Mouse (Mus musculus): ENCODE data around the gene Kif6. TPM values are rescaled to one million over a fixed set of nuclear protein-coding genes. Genes with fewer than 3 reads are reported as not detected.

The Kif6 gene
- polyA plus RNA-seq, 1 experiment from 2014 or later = 2.8 TPM

DNA sequence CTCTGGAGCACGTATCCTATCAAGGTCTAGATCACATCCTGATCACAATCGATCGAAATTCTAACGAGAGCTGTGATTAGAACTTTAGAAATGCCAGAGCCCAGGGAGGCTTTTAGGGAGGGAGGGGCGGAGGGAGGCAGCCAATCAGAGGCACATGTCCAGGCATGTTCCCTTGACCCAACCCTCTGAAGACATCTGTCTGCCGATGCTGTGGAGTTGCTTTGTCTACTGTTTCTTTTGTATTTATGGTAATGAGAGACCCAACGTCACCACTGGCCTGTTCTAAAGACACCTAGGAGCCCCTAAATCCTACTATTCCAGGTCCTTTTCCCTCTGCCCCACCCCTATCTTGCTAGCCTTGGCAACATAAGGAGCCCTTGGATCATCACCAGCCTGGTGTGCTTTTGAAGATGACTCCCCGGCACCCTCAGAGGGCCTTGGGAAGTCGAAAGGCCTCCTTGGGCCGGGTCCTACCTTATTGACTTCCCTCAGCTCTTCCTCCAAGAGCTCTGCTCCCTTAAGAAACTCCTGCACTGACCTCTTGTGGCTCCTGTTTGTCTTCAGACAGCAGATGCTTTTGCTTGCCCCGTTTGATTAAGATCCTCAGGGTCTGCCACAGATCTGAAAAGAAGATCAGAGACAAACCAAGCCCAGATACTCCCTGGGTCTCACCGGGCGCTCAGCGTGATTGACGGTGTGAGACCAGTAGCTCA is 261.2 kb downstream of the Kif6 start:
- H3K27ac ChIP-seq = peak overlapping the region; percentile 74
- no peak for DNase-seq (ENCODE audit: extremely low spot score, low spot score)
- WGBS = 54% methylated on average over 15 of the region's 15 CpGs

DNA sequence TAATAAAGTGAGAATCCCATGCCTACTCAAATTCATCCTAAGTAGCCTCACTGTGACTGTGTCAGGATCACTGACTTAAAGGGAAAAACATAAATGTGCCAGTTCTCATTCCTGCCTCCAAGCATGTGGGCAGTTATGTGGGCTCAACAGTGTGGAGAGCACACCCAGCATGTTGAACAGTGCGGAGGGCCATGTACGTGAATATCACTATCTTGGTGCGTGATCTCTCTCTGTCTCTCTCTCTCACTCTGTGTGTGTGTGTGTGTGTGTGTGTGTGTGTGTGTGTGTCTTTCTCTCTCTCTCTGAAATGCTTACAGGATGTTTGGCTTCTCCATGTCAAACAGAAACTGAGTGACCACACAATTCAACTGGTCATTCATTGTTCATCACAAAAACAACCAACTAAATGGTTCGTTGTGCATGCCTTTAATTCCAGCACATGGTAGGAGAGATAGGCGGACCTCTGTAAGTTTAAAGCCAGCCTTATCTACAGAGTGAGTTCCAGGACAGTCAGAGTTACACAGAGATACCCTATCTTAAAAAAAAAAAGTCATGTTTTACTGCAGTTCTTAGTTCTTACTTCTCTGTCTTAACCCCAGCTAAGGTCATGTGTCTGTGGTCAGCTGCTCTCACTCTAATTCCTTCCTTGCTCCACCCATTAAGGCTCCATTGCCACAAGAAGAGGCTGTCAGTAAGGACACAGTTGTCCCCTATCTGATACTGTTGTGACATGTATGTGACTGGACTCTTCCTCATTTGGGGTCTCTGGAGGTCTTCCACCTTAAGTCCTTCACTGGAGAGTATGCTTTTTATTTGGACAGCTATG is 266.2 kb downstream of the Kif6 start:
- DNase-seq (ENCODE audit: extremely low spot score, low spot score) = no peak
- Histone ChIP-seq H3K27me3 (ENCODE audit: poor library complexity, severe bottlenecking) (no peaks in the 10 kb centered on the region), H3K36me3 (replicated peaks) (no peaks in the 10 kb centered on the region), H3K4me1 (peaks cover 23% of the 10 kb centered on the region), H3K9me3 (peaks cover 4% of the 10 kb centered on the region), H3K27ac (no peak overlapping the region), H3K4me3 (no peak overlapping the region)
- WGBS = 89% methylated on average over 5 of the region's 5 CpGs

More for the DNA sequence above, 261.2 kb downstream of the Kif6 start:
- H3K36me3 ChIP-seq (replicated peaks) = no peaks in the 10 kb centered on the region
- no peaks in the 10 kb centered on the region for H3K9me3 ChIP-seq
- no peaks in the 10 kb centered on the region for H3K27me3 ChIP-seq (ENCODE audit: poor library complexity, severe bottlenecking)
- H3K4me3 ChIP-seq = no peak overlapping the region
- H3K4me1 ChIP-seq = peaks cover 21% of the 10 kb centered on the region

DNA sequence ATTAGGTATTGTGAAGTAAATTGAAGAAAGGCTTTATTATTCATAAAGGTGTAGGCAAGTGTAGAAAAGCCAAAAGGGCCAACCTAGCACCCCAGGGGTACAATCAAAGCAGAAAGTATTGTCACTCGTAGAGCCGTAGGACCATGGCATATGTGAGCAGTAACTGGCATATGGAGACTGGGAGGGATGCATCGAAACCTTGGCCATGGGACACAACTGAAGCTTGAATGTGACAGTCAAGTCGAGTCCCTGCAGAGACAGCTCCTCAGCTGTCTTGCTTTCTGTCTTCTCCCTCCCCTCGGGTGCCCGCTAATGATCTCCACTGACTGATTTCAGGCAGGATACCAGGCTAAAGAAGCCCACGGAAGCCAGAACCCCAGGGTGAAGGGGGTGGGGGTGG is 266.9 kb downstream of the Kif6 start:
- DNase-seq (ENCODE audit: extremely low spot score, low spot score) = no peak
- H3K36me3 ChIP-seq (replicated peaks) = no peaks in the 10 kb centered on the region
- H3K9me3 ChIP-seq = peaks cover 4% of the 10 kb centered on the region
- H3K4me1 ChIP-seq = peaks cover 19% of the 10 kb centered on the region
- H3K27me3 ChIP-seq (ENCODE audit: poor library complexity, severe bottlenecking) = no peaks in the 10 kb centered on the region
- 90% methylated on average over 7 of the region's 7 CpGs for WGBS
- H3K4me3 ChIP-seq = no peak overlapping the region
- no peak overlapping the region for H3K27ac ChIP-seq

DNA sequence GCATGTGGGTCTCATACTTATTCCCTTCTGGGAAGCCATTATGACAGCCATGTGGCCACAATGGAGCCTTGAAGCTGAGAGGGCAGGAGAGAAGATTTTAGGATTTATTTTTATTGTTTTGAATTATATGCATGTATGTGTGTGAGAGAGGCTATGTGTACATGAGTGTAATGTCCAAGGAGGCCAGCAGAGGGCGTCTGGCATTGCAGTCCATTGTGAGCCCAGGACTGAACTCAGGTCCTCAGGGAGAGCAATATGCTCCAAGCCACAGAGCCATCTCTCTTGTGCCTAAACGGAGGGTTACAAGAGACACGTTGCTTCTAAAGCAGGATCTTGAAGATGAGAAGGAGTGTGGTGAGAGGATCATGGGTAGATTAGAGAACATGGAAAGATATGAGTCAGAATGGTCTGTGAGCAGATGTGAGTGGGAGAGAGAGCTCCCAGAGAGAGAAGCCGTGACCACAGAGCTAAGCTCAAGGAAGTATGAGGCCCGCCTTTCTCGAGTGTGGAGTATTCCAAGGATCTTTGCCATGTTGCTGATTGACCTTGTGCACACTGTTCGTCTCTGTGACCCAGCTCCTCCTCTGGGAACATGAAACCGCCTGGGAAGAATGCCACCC is 268.3 kb downstream of the Kif6 start:
- DNase-seq (ENCODE audit: extremely low spot score, low spot score) = no peak
- Histone ChIP-seq H3K36me3 (replicated peaks) (no peaks in the 10 kb centered on the region), H3K4me1 (peaks cover 27% of the 10 kb centered on the region), H3K27me3 (ENCODE audit: poor library complexity, severe bottlenecking) (no peaks in the 10 kb centered on the region), H3K27ac (no peak overlapping the region), H3K9me3 (peaks cover 4% of the 10 kb centered on the region), H3K4me3 (no peak overlapping the region)
- WGBS = 89% methylated on average over 8 of the region's 8 CpGs

DNA sequence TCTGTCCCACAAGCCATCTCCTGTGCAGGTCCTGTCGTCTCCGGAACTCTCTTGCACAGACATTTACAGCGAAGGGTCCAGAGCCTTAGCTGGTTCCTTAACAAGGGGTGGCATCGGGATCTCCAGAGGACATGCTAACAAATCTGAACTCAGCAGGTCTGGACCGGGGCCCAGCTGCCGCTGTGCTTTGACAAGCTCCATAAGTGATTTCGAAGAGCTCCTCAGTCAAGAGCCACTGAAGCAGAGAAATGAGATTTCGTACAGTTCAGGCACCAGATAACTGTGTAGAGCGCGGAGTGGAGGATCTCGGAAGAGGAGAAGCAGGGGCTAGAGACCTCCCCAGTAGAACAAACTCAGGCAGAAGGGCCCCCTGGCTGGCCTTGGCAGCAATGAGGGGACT is 270.1 kb downstream of the Kif6 start:
- H3K27ac ChIP-seq = peak overlapping the region; percentile 36; the same call in 1 of the 2 replicates
- no peak for DNase-seq (ENCODE audit: extremely low spot score, low spot score)
- no peak overlapping the region for H3K4me3 ChIP-seq
- H3K9me3 ChIP-seq = peaks cover 4% of the 10 kb centered on the region
- H3K27me3 ChIP-seq (ENCODE audit: poor library complexity, severe bottlenecking) = no peaks in the 10 kb centered on the region
- H3K36me3 ChIP-seq (replicated peaks) = no peaks in the 10 kb centered on the region
- peaks cover 36% of the 10 kb centered on the region for H3K4me1 ChIP-seq
- WGBS = 87% methylated on average over 11 of the region's 11 CpGs

DNA sequence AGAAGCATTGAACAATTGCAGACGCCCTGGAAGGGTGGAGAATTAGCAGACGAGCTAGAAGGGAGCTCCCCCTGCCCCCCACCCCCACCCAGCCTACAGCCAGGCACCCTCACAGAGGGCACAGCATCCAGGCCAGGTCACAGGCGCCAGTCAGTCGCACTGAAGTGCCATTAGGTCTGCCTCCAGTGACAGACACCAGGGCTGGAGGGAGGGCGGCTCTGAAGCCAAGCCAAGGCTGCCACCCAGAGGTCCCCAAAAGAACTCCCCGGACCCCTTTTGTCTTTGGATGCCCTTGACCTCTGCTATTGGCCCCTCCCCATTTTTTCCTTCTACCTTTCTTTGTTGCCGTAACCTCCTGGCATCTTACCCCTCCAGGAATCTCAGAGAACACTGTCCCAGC is 274.7 kb downstream of the Kif6 start:
- H3K4me1 ChIP-seq = peaks cover 34% of the 10 kb centered on the region
- 28% methylated on average over 7 of the region's 7 CpGs for WGBS
- peak overlapping the region; percentile 72 for H3K27ac ChIP-seq
- DNase-seq (ENCODE audit: extremely low spot score, low spot score) = peak; percentile 32
- no peaks in the 10 kb centered on the region for H3K27me3 ChIP-seq (ENCODE audit: poor library complexity, severe bottlenecking)
- no peak overlapping the region for H3K4me3 ChIP-seq
- no peaks in the 10 kb centered on the region for H3K36me3 ChIP-seq (replicated peaks)
- H3K9me3 ChIP-seq = no peaks in the 10 kb centered on the region

DNA sequence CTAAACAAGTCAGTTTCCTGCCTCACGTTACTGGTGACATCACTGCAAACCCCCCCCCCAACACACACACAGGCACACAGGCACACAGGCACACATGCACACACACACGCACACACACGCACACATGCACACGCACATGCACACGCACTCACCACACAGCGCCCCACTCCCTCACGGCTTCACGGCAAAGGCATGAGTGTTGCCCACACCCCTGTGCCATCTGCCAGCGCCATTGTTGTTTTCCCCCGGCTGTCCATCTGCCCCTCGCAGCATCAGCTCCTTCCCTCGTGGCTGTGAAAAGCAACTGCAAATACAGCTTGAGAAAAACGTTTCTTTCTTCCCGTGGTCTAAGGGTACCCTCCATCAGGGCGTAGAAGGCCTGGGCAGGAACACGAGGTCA is 275.9 kb downstream of the Kif6 start:
- WGBS = 90% methylated on average over 16 of the region's 16 CpGs
- no peaks in the 10 kb centered on the region for H3K27me3 ChIP-seq (ENCODE audit: poor library complexity, severe bottlenecking)
- H3K9me3 ChIP-seq = no peaks in the 10 kb centered on the region
- H3K27ac ChIP-seq = no peak overlapping the region
- DNase-seq (ENCODE audit: extremely low spot score, low spot score) = no peak
- peaks cover 21% of the 10 kb centered on the region for H3K4me1 ChIP-seq
- no peak overlapping the region for H3K4me3 ChIP-seq
- no peaks in the 10 kb centered on the region for H3K36me3 ChIP-seq (replicated peaks)

DNA sequence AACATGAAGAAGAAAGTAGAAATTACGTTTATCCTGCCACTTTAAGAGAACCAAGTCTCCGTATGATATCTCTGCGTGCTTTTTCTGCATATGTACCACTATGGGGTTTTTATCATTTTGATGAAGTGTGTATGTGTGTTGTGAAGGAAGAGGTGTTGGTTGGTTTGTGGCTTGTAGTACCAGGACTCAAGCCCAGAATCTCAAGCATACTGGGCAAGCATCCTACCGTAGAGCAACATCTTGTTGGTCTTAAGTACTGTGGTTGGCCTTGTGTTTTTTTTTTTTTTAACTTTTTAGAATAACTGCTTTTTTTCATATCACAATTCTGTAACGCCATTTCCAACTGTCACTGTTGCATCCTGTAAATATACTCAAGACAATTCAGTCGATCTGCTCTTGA is 277.5 kb downstream of the Kif6 start:
- Histone ChIP-seq H3K27ac (no peak overlapping the region), H3K9me3 (no peaks in the 10 kb centered on the region), H3K4me3 (no peak overlapping the region), H3K4me1 (peaks cover 11% of the 10 kb centered on the region), H3K36me3 (replicated peaks) (no peaks in the 10 kb centered on the region), H3K27me3 (ENCODE audit: poor library complexity, severe bottlenecking) (no peaks in the 10 kb centered on the region)
- DNase-seq (ENCODE audit: extremely low spot score, low spot score) = no peak
- WGBS = 91% methylated on average over 6 of the region's 6 CpGs

DNA sequence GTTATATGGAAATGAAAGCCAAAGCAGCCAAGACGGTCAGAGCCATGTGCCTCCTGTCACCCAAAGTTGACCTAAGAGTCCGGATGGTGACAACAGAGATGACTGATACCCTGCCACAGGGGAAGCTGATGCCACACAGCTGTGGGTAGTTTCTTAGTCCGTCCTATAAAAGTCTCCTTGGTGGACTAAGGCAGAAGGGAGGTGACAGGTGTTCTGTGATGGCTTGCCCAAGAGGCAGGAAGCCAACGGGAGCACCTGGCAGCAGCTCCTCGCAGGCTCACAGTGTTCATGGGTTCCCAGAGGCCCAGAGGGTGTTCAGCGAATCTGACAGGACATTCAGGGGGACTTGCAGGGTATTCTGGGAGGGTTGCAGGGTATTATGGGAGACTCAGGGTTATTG is 279.5 kb downstream of the Kif6 start:
- no peaks in the 10 kb centered on the region for H3K36me3 ChIP-seq (replicated peaks)
- H3K4me1 ChIP-seq = peaks cover 8% of the 10 kb centered on the region
- DNase-seq (ENCODE audit: extremely low spot score, low spot score) = no peak
- H3K27ac ChIP-seq = no peak overlapping the region
- peaks cover 6% of the 10 kb centered on the region for H3K27me3 ChIP-seq (ENCODE audit: poor library complexity, severe bottlenecking)
- 92% methylated on average over 6 of the region's 6 CpGs for WGBS
- no peak overlapping the region for H3K4me3 ChIP-seq
- no peaks in the 10 kb centered on the region for H3K9me3 ChIP-seq

DNA sequence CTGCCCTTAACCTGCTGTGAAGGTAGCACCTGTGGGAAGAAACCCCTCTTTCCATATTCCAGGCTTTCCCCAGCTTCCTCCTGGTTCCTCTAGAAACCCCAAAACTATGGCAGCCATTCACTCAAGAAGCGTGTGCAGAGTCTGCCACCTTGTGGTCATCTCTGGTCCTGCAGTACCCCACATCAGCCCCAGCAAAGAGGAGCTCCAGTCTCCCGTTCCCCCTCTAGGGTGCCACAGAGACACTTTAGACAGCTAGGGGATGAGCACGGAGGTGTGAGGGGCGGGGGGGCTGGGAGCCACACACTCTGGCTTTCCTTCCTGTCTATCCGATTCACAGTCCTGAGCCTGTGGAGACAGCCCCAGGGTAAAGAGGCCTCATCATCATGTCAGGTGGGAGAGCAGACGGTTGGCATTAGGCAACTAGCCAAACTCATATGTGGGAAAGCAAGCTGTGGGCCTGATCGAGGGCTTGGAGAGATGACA is 284.0 kb downstream of the Kif6 start:
- 24% methylated on average over 7 of the region's 7 CpGs for WGBS
- Histone ChIP-seq H3K4me3 (no peak overlapping the region), H3K27me3 (ENCODE audit: poor library complexity, severe bottlenecking) (peaks cover 28% of the 10 kb centered on the region), H3K4me1 (peaks cover 12% of the 10 kb centered on the region), H3K36me3 (replicated peaks) (no peaks in the 10 kb centered on the region), H3K9me3 (no peaks in the 10 kb centered on the region), H3K27ac (no peak overlapping the region)
- peak; percentile 77 for DNase-seq (ENCODE audit: extremely low spot score, low spot score)

DNA sequence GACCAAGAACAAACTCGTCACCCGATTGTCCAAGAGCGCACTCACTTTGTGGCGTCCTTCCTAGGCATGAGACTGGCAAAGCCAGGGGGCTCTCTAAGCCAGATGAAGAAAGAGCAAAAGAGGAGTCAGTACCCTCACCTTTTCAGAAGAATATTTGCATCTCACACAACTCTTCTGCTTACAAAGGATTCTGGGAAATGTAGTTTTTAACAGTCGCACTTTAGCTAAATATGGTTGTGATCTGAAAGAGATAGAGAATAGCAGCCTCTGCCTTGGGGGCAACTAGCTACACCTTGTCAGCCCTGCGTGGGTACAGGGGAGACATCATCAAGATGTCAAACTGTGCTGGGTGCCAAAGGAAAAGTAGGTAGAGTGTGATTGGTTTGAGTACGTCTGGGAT is 287.7 kb downstream of the Kif6 start:
- Histone ChIP-seq H3K9me3 (no peaks in the 10 kb centered on the region), H3K27me3 (ENCODE audit: poor library complexity, severe bottlenecking) (peaks cover 28% of the 10 kb centered on the region), H3K27ac (no peak overlapping the region), H3K36me3 (replicated peaks) (no peaks in the 10 kb centered on the region), H3K4me1 (peaks cover 12% of the 10 kb centered on the region), H3K4me3 (no peak overlapping the region)
- no peak for DNase-seq (ENCODE audit: extremely low spot score, low spot score)
- 86% methylated on average over 7 of the region's 7 CpGs for WGBS

DNA sequence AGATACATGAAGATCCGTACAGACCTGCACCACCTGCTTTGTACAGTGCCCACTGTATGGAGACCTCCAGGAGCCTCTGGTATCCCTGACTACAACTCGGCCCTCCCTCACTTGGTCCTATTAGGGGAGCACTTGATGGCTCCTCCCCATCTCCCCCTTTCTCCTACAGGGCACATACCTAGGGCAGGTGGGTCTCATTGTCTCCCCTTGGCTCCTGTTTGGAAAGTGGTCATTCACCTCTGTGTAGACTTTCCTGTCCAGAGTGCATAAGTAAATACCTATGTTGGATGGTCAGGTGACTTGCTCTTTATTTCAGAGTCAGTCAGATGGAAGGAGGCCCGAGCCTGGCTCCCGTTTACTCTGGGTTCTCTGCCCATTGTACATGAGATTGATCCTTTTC is 308.5 kb downstream of the Kif6 start:
- no peaks in the 10 kb centered on the region; the same call in 1 of the 2 replicates for H3K9me3 ChIP-seq
- WGBS = 81% methylated on average over 4 of the region's 4 CpGs
- H3K27me3 ChIP-seq (ENCODE audit: poor library complexity, severe bottlenecking) = no peaks in the 10 kb centered on the region
- no peak for DNase-seq (ENCODE audit: extremely low spot score, low spot score)
- H3K27ac ChIP-seq = no peak overlapping the region
- no peaks in the 10 kb centered on the region for H3K36me3 ChIP-seq (replicated peaks)
- no peaks in the 10 kb centered on the region for H3K4me1 ChIP-seq
- no peak overlapping the region for H3K4me3 ChIP-seq

DNA sequence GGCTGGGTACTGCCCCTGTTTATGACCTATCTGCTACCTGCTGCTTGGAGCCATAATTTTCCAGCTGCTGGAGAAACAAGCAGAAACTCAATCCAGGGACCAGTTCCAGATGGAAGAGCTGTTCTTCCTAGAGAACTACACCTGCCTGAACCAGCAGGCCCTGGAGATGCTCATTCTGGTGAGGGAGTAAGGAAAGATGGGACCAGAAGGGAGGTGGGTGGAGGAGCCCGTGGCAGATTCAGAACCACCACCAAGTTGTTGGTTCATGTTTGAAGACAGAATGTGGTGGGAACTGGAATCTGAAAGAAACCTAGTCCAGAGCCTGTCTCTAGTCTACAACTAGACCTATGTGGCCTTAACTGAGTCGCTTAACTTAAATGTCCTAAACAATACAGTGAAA is 312.7 kb downstream of the Kif6 start:
- Histone ChIP-seq H3K27me3 (ENCODE audit: poor library complexity, severe bottlenecking) (no peaks in the 10 kb centered on the region), H3K9me3 (no peaks in the 10 kb centered on the region), H3K36me3 (replicated peaks) (no peaks in the 10 kb centered on the region), H3K4me3 (no peak overlapping the region), H3K27ac (no peak overlapping the region), H3K4me1 (no peaks in the 10 kb centered on the region)
- no peak for DNase-seq (ENCODE audit: extremely low spot score, low spot score)
- 76% methylated on average over 2 of the region's 2 CpGs for WGBS

Data from forebrain, embryonic 10.5 days (tissue).